Mouse (Mus musculus) olfactory bulb, adult 2 months (tissue): ENCODE results near the gene Lrp10. TPM values are rescaled to one million over a fixed set of nuclear protein-coding genes. Genes with fewer than 3 reads are reported as not detected.
A peak's percentile ranks its signal among the peaks of the same experiment; 100 is the strongest.

Experiments used
- H3K27ac ChIP-seq: fragments of 200-500 bp; 2 replicates; pipeline ENCODE4 v1.5.1; 2012; ENCODE audit warnings: low read depth, low read length; ENCODE audit not compliant: insufficient read depth
- H3K4me1 ChIP-seq: fragments of 200-500 bp; 2 replicates; pipeline ENCODE4 v1.6.1; 2012; ENCODE audit warnings: low read length; ENCODE audit not compliant: control insufficient read depth, insufficient read depth
- H3K4me3 ChIP-seq: fragments of 200-500 bp; 2 replicates; pipeline ENCODE4 v1.5.1; 2012; ENCODE audit warnings: mild to moderate bottlenecking, low read depth, low read length, moderate library complexity; ENCODE audit not compliant: insufficient read depth
- CTCF ChIP-seq: fragments of 200-500 bp; IDR thresholded peaks from 2 replicates; pipeline ENCODE4 v1.5.1; 2012; ENCODE audit warnings: low read depth, mild to moderate bottlenecking, low read length, moderate library complexity; ENCODE audit not compliant: insufficient read depth
- POLR2A ChIP-seq: fragments of 200-500 bp; IDR thresholded peaks from 2 replicates; pipeline ENCODE4 v1.6.1; 2012; ENCODE audit warnings: mild to moderate bottlenecking, low read depth, low read length, moderate library complexity; ENCODE audit not compliant: insufficient read depth
- WGBS: fragments of 180-500 bp; shearing (Covaris S2); methylation state at CpG from one replicate; pipeline ENCODE4 v1.1.7; 2018; 5-methylcytosine and 5-hydroxymethylcytosine counted together
- polyA plus RNA-seq: library from polyadenylated mRNA; stranded (reverse); fragments of >200 nt; gene quantifications from 2 replicates; pipeline ENCODE4 v1.2.4, GENCODE M21; 2012; ENCODE audit warnings: low replicate concordance; ENCODE audit not compliant: missing spikeins, insufficient read depth, insufficient read length

The Lrp10 gene
- polyA plus RNA-seq, 1 experiment = not detected

DNA sequence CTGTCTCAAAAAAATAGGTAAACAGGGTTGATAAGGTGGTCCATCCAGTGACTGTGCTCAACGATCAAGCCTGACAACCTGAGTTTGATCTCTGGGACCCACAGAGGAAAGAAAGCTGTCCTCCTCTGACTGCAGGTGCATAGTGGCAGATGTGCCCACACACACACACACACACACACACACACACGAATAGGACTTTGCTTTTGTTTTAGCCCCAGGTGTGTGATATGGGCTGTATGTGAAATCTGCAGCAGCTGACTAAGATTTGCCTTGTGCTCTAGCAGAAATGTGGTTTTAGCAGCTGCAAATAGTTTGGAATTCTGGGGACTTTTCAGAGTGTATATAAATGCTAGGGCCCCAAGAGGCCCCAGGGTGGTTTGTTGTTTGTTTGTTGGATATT, 35.4 kb downstream of the Lrp10 start:
- no peak overlapping the region for H3K27ac ChIP-seq
- no peak overlapping the region for H3K4me3 ChIP-seq
- TF ChIP-seq CTCF = no peak
- TF ChIP-seq POLR2A = no peak
- 83% methylated on average over 2 of the region's 2 CpGs for WGBS
- no peaks in the 10 kb centered on the region for H3K4me1 ChIP-seq

DNA sequence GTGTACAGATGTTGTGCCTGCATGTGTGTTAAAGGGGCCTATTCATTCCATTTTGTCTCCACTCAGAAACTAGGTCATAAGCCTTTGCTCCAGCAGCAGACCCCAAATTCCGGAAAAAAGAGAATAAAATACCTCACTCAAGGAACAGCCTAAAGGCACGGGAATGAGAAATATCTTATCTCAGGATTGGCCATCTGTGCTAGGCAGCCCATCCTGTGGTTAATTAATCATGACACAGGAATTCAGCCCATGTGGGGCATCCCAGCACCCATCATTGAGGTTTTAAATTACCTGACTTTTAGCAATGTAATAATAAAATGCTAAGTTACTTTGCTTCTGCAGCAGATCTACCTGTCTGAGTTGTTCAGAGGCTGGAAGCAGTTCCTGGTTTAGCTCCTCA, 37.4 kb downstream of the Lrp10 start:
- Histone ChIP-seq H3K27ac (no peak overlapping the region), H3K4me3 (no peak overlapping the region), H3K4me1 (no peaks in the 10 kb centered on the region)
- no peak for TF ChIP-seq CTCF
- TF ChIP-seq POLR2A = no peak
- 74% methylated on average over 2 of the region's 2 CpGs for WGBS

DNA sequence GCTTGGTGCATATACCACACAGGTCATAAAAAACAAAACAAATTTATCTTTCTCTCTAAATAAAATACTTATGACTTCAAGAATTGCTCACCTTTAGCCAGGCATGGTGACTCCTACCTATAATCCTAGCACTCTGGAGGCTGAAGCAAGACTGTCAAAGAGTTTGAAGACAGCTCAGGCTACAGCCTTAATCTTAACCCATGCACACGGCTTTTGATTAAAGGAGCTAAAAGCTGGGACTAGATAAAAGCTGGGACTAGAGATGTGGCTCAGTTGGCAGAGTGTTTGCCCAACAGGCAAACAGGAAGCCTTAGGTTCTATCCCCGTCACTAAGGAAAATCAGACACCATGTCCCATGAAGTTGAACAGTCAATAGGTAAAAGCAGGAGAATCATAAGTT, 39.2 kb downstream of the Lrp10 start:
- Histone ChIP-seq H3K4me1 (no peaks in the 10 kb centered on the region), H3K27ac (no peak overlapping the region), H3K4me3 (no peak overlapping the region)
- WGBS = 87% methylated on average over 2 of the region's 2 CpGs
- TF ChIP-seq CTCF (no peak), POLR2A (no peak)

DNA sequence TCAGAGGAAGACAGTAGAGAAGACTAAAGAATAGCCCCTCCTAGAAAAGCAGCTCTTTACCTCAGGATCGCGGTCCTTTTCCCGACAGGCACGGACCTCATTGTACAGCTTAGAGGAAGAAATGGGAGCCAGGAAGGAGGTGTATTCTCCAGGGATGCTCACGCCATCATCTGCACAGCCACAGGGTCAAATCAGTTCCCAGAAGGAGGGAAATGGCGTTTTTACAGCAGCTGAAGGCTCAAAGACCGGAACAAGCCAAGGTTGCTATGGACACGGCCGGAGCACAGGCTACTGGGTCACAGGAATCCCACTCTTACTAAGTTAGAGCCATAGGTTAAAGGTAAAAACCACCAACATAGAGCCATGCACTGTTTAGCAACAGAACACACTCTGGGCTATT, 45.8 kb downstream of the Lrp10 start:
- Histone ChIP-seq H3K4me3 (no peak overlapping the region), H3K27ac (no peak overlapping the region), H3K4me1 (no peaks in the 10 kb centered on the region)
- TF ChIP-seq CTCF = no peak
- no peak for TF ChIP-seq POLR2A
- 90% methylated on average over 9 of the region's 9 CpGs for WGBS

DNA sequence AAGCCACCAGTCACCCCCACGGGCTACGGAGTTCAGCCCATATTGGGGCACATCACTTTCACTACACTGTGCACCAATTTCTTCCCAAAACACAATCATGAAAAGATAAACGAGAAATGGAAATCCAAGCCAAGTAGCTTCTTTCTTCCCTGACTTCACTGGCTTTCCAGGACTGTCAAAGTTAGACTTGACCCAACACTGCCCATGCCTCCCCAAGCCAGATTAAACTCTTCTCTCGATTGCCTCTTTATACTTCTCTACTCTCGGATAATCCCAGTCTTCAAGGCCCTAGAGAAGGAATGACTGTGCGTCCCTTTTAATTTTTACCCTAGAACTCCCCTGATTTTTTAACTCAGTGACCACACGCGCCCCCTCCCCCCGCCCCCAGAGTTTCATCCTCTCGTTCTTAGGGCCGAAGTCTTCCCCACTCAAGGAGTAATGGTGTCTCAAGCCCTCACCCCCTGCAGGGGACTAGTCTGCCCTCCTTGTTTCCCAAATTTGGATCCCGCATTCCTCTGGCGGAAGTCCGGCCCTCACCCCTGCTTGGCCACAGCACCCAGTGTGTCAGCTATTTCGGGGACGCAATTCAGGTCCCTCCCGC, 52.9 kb downstream of the Lrp10 start:
- H3K4me1 ChIP-seq = peaks cover 7% of the 10 kb centered on the region
- TF ChIP-seq POLR2A (no peak), CTCF (no peak)
- peak overlapping the region; percentile 81 for H3K4me3 ChIP-seq
- peak overlapping the region; percentile 79 for H3K27ac ChIP-seq
- 2% methylated on average over 17 of the region's 17 CpGs for WGBS

Other genes starting within 250 kb of the Lrp10 start
- gene Dad1, start 210.0 kb upstream of the Lrp10 start, polyA plus RNA-seq = not detected in 2 replicates
- gene Abhd4, start 209.9 kb upstream of the Lrp10 start, polyA plus RNA-seq = not detected in 2 replicates
- not detected in 2 replicates for gene Olfr49, start 179.2 kb upstream of the Lrp10 start, polyA plus RNA-seq
- not detected in 2 replicates for gene Oxa1l, start 103.3 kb upstream of the Lrp10 start, polyA plus RNA-seq
- gene Slc7a7, start 46.4 kb upstream of the Lrp10 start, polyA plus RNA-seq = not detected in 2 replicates
- gene Mrpl52, start 37.2 kb upstream of the Lrp10 start, polyA plus RNA-seq = not detected in 2 replicates
- gene Mmp14, start 32.5 kb upstream of the Lrp10 start, polyA plus RNA-seq = not detected in 2 replicates
- gene Rem2, start 12.0 kb downstream of the Lrp10 start, polyA plus RNA-seq = not detected in 2 replicates
- gene Prmt5, start 53.4 kb downstream of the Lrp10 start, polyA plus RNA-seq = not detected in 2 replicates
- gene Haus4, start 90.5 kb downstream of the Lrp10 start, polyA plus RNA-seq = not detected in 2 replicates
- not detected in 2 replicates for gene Ajuba, start 113.4 kb downstream of the Lrp10 start, polyA plus RNA-seq
- gene 4931414P19Rik, start 141.9 kb downstream of the Lrp10 start, polyA plus RNA-seq = not detected in 2 replicates
- not detected in 2 replicates for gene Psmb5, start 153.9 kb downstream of the Lrp10 start, polyA plus RNA-seq
- not detected in 2 replicates for gene Psmb11, start 157.3 kb downstream of the Lrp10 start, polyA plus RNA-seq
- not detected in 2 replicates for gene Gm17606, start 176.8 kb downstream of the Lrp10 start, polyA plus RNA-seq
- not detected in 2 replicates for gene Cdh24, start 177.2 kb downstream of the Lrp10 start, polyA plus RNA-seq
- not detected in 2 replicates for gene 1700123O20Rik, start 222.1 kb downstream of the Lrp10 start, polyA plus RNA-seq
- 835 TPM in 1 of 2 replicates, not detected in the other for gene Acin1, start 222.8 kb downstream of the Lrp10 start, polyA plus RNA-seq
- not detected in 2 replicates for gene Gm29776, start 234.7 kb downstream of the Lrp10 start, polyA plus RNA-seq
- not detected in 2 replicates for gene Cebpe, start 248.0 kb downstream of the Lrp10 start, polyA plus RNA-seq